Mouse (Mus musculus) testis, adult 2 months (tissue): ENCODE results near the gene Gm20388.

ENCODE experiments used
- CTCF ChIP-seq: fragments of 200-500 bp; IDR thresholded peaks from 2 replicates; pipeline ENCODE4 v1.5.1; 2012; ENCODE audit warnings: low read depth, mild to moderate bottlenecking, inconsistent platforms, low read length, moderate library complexity; ENCODE audit not compliant: control insufficient read depth, insufficient read depth, insufficient replicate concordance
- POLR2A ChIP-seq: fragments of 200-500 bp; IDR thresholded peaks from 2 replicates; pipeline ENCODE4 v1.6.1; 2012; ENCODE audit warnings: low read depth, mild to moderate bottlenecking, inconsistent platforms, low read length, moderate library complexity; ENCODE audit not compliant: control insufficient read depth

DNA sequence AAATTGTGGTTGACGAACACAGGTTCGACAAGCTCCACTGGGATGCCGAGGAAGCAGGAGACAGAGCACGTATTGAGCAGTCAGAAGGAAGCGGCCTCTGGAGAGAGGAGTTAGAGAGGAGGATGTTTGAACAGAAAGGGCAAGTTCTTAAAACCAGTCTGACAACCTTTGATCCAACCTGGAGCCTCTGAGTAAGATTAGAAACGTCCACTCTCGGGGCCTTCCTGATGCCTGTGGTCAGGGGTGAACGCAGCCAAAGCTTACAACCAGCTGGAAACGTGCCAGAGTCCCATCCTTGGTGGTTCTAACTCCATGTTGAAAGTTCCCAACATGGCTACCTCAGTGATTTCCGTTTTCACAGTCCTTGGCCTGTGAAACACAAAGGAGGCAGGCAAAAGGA is 4202.5 kb downstream of the Gm20388 start:
- TF ChIP-seq CTCF (no peak), POLR2A (no peak)
